Mouse (Mus musculus) frontal cortex, postnatal 36 days (tissue): Measurements from ENCODE around the gene Dnaic1.
A peak's percentile ranks its signal among the peaks of the same experiment; 100 is the strongest.

Experiments
- DNase-seq, 2 experiments: peaks; one replicate each; pipeline ENCODE4 v3.0.0; 2022; ENCODE audit warnings: low spot score in 2 of 2

Gene Dnaic1

GRCm38 (mm10) chr4:41634631-41635030, 65.1 kb downstream of the Dnaic1 start:
- no peak for DNase-seq

- no peak for DNase-seq
Observed at GRCm38 (mm10) chr4:41635224-41635623, 65.6 kb downstream of the Dnaic1 start.

- DNase-seq, result no peak
Observed at GRCm38 (mm10) chr4:41635906-41636305, 66.3 kb downstream of the Dnaic1 start.

- DNase-seq, result no peak
Observed at GRCm38 (mm10) chr4:41636366-41636765, 66.8 kb downstream of the Dnaic1 start.

- DNase-seq, result no peak
Observed at GRCm38 (mm10) chr4:41636882-41637635, 67.5 kb downstream of the Dnaic1 start.

GRCm38 (mm10) chr4:41638186-41638731, 68.7 kb downstream of the Dnaic1 start:
- no peak for DNase-seq

- DNase-seq, result no peak
Observed at GRCm38 (mm10) chr4:41638828-41639213, 69.2 kb downstream of the Dnaic1 start.

DNA sequence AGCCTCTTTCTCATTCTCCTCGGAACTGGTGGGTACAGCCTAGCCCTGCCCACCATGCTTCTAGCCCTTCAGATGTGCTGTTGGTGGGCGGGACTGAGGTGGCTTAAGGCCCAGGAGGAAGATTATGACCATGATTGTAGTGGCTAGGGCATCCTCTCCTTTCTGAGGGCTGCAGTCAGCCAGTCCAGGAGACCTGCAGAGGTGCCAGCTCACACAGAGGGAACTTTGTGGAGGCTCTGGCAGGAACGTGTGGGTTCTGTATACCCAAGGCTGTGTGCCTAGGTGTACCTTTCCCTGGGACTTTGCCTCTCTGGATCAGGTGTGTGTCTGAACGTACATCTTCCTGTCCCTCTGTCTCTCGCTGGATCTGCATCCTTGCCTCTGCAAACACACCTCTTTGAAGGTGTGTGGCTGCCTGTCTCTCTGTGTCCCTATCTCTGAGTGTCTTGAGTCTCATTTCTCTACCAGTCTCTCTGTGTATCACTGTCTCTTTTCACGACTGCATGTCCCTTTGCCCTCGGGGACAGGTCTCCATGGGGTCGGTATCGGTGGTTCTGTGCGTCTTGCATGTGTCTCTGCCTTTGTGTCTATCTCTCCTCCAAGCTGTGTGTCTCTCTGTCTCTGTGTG, 69.8 kb downstream of the Dnaic1 start:
- peak; percentile 16 to 26 for DNase-seq

DNA sequence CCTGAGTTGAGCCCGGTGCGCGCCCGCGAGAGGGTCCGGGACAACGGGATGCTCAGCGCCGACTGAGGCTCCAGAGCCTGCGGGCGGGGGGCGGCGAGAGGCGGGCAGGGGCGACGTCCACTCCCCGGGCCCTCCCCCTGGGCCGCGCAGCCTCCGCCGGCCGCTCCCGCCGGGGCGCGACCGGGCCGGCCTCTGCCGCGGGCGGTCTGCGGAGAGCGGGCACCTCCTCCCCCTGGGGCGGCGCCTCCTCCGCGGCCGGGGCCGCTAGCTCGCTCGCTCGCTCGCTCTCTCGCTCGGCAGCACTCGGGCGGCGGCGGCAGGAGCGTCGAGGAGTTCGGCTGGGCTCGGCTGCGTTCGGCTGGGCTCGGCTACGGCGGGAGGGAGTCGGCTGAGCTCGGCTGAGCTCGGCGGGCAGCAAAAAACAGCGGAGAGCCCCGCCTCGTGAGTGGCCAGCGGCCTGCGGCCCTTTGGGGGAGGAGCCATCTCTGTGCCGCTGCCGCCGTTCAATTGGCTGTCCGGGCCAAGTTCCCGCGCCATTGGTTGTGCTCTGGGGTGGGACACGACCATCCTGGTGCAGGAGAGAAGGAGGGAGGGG, 70.4 kb downstream of the Dnaic1 start, which contains the start of gene Enho:
TSS of gene Enho (minus strand) at position 412 of the 595 bp plus-strand sequence.
- peak; percentile 93 for DNase-seq

DNA sequence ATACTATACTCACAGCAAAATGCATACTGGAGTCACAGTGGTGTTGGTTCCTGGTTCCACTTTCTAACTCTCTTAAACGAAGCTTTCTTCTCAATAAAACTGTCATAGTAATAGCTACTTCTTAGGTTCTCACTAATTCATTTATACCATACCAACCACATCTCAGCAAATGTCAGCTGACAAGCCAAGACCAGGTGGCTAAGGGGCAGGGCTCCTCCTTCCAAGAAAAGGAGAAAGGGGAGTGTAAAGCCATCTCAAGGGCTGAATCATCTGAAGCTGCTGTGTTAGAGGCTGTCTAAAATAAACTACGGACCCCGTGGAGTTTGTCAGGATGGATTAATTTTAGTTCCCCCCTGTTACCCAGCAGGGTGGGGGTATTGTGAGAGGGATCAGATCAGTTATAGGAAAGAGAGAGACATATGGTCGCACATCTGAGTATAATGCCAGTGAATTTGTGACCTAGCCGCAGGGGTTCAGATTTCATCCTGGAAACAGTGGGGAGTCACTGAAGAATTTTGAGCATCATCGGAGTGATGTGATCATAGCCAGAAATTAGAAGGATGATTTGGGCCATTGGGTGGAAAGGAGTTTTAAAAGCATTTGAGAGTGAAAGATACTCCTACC, 71.7 kb downstream of the Dnaic1 start:
- DNase-seq, result no peak

DNA sequence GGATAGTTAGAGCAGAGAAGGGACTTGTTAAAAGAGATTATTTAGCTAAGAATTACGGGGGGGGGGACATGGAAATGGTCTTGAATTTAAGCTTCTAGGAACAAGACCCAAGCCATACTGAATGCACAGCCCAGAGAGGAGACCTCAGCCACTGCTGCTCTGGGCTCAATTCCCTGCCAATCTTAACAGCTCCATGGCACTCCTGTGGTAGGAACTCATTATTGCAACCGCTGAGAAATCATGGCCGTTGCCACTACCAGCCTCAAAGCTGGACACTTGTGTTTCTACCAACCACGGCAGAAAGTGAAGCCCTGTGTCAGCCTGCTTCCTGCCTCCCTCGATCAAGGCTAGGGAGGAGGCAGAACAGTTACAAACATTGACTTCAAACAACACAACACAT, 75.9 kb downstream of the Dnaic1 start:
- DNase-seq, result peak in 1 of 2 experiments; percentile 33

DNA sequence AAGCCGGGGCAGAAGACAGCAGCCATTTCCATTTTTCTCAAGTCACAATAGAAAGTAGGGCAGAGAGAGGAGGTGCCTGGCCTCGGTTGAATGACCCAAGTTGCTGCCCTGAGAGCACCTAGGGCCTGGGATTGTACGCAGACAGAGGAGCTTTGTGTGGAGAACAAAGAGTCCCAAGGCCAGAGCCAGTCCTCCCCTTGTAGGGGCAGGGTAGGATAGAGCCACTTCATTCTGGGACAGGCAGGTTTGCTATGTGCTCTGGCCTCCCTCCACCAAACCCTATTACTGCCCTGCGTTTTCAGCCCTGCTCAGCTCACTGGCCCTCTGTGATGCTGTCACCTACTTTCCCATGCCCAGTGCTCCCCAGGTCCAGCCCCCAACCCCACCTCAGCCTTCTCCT, 78.6 kb downstream of the Dnaic1 start:
- no peak for DNase-seq

- no peak for DNase-seq
Observed at GRCm38 (mm10) chr4:41648627-41649026, 79.1 kb downstream of the Dnaic1 start.

DNA sequence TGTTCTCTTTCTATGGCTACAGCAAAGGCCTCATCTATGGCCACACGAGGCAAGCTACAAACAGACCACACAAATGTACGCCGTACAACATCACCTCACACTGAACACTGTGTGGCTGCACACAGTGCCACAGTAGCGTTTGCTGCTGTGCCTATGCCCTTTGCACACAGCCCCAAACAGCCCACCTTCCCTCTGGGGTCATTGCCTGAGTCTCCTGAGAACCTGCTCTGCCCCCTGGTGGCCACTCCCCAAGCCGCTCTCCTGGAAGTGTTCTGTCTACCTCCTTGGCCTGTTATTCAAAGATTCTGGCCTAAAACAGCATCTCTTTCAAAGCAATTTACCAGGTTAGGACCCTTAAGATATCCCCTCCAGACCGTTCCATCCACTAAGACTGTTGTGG, 83.7 kb downstream of the Dnaic1 start:
- DNase-seq, result peak; percentile 70 to 72

GRCm38 (mm10) chr4:41653730-41654129, 84.2 kb downstream of the Dnaic1 start:
- DNase-seq, result no peak

DNA sequence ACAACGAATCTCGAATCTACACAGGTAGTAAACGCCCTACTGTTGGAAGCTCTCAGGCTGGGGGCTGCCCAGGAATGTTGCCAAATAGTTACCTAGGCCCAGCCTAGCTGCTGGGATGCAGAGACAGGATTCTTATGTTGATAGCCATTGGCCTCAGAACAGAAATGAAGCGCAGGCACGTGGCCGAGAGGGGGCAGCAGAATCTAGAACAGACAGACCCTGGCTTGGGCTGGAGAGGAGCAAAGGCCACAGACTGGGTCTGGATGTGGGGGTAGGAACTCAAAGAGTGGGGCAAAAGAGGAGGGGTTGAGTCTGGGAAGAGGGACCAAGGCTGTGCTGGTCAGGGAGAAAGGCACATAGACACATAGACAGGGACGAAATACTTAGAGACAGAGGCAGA, 84.6 kb downstream of the Dnaic1 start:
- peak in 1 of 2 experiments; percentile 27 for DNase-seq

- no peak for DNase-seq
Observed at GRCm38 (mm10) chr4:41655525-41655924, 86.0 kb downstream of the Dnaic1 start.

- DNase-seq, result no peak
Observed at GRCm38 (mm10) chr4:41658566-41659384, 89.2 kb downstream of the Dnaic1 start.

GRCm38 (mm10) chr4:41659556-41659955, 90.0 kb downstream of the Dnaic1 start:
- no peak for DNase-seq

DNA sequence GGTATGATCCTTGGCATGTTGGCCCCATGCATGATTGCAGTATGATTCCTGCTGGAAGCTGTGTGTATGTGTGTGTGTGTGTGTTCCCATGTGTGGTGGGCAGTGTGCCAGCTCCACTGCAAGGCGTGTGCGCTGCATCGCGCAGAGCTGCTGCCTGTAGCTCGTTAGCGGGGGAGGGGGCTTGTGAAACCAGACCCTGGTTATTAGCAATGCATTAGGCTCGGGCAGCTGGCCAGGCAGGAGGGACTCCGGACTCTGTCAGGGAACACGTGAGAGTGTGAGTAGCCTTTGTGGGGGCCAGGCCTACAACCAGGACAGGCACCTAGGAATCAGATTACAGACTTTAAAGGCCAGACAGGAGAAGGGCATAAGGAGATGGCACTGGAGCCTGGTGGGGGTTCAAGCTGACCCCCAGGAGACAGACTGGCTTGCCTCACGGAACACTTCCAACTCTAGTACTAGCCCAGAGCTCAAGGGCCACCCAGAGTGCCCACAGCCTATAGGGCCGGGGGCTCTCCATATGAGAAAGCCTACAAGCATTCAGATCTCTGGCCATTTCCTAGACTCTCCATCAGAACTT, 91.4 kb downstream of the Dnaic1 start:
- no peak for DNase-seq

DNA sequence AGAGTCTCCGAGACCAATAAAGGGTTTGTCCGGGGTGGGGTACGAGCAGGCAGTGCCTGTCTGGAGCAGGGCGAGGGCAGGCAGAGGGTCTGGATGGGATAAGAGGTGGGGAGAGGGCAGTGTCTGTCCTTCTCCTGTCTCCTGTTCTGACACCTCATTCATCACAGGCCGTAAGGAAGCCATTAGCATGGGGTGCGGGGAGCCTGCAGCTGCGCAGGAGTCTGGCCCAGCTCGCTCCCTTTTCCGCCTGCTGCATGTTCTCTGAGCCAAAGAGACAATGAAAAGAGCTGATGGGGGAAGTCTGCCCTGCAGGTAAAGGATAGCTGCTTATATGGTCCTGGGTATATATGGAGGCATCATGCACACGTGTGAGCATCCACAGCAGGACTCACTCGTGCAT, 93.1 kb downstream of the Dnaic1 start:
- no peak for DNase-seq
